Mouse (Mus musculus) CH12F3 (cell line): ENCODE measurements around the gene Aen.

Experiments used
- in situ Hi-C: fragments of 300-500 bp; cut with MboI; formaldehyde crosslinking; loops from 2 replicates; pipeline ENCODE4 v1.14.3; 2020; ENCODE audit warnings: low sequenced_read_pairs

Aen gene

DNA sequence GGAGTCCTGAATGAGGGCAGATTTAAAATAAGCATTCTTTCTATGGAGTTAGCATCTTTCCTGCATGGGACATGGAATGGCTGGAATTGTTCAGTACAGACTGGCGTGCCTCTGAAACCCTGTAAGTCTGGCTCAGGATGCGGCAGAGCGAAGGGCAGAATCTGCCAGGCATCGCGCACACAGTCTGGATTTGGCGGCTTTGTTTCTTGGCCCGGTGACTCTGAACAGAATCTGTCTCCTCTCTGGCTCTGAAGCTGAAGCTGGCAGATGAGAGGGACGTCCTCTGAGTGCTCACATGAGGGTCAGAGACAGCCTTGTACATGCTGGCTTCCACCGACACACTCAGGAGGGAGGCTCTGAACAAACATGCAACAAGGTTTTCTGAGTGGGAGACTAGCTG lies 30.5 kb downstream of the Aen start:
- in situ Hi-C loops, result loop anchor here (25.0 kb wide), 1 partner anchor 436 kb away; no protein-coding TSS in a partner anchor

DNA sequence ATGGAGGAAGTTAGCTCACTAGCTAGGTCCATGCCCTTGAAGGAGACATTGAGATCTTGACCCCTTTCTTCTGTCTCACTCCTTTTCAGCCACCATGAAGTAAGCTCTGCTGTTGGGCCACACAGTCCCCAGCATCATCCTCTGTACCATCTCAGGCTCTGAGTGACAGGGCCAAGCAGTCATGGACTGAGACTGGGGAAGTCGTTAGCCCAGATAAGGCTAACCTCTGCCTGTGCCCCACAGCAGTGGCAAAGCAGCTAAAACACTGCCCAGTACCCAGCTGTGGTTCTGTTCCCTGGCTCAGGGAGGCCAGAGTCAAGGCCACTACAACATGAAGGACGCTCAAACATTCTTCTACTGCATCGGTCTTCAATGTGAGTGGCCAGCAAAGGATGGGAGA lies 31.6 kb downstream of the Aen start:
- in situ Hi-C loops, result loop anchor here (25.0 kb wide), 1 partner anchor 435 kb away; no protein-coding TSS in a partner anchor

DNA sequence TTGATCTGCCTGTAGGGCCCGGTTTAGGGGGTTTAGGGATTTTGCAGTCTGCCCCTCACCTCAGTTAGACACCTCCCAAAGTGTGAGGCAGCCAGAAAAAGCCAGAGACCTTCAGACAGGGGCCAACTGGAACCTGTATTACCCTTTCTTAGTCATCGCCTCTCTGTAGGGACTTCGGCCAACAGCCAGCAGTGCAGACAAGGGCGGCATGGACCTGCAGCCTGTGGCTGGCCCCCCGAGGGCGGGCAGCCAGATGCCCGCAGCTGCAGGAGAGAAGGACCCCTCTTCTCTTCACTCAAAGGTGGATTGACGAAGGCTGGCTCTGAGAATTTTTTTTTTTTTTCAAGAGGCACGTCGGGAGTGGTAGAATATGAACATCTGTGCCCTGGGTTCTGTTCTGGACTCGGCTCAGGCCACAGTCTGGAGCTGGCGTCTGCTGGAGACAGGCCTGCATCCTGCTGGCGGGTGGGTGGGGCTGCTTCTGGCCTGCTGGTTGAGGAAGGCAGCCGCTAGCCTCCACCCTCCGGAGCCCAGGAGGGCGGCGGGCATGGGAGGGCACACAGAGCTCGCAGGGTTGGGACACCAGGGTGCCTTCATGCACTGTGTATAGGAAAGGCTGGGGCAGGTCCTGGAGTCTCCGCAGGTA lies 43.4 kb downstream of the Aen start:
- in situ Hi-C loops, result loop anchor here (10.0 to 25.0 kb wide), 2 partner anchors 146 to 423 kb away; no protein-coding TSS in a partner anchor

DNA sequence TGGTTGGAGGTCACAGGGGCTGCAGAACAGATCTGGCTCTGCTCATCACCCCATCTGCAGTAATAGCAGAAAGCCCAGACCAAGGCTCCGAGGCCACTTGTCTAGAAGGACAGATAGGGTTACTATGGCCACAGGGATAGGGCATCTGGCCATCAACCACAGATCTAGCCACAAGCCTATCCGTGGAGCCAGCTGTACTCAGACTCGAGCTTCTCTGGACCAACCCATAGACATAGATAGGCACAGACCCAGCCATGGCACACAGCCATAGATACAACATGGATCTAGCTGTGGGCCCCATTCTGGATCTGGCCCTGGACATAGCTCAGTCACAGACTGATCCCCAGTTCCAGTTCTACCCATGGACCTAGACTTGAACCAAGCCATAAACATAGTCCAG lies 45.3 kb downstream of the Aen start:
- in situ Hi-C loops, result loop anchor here (25.0 kb wide), 1 partner anchor 421 kb away; no protein-coding TSS in a partner anchor

DNA sequence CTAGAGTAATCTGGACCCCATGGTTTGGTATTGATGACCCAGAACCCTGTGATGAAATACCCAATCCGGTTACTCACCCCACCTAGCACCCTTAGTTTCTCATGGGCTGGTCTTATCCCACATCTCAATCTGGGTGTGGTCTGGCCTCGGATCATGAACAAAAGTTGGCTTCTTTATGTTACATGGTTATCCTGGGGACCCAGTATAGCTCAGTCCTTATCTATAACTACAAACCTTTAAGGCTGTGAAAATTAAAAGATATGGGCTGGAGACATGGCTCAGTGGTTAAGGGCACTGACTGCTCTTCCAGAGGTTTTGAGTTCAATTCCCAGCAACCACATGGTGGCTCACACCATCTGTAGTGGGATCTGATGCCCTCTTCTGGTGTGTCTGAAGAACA lies 46.9 kb downstream of the Aen start:
- in situ Hi-C loops, result loop anchor here (25.0 kb wide), 1 partner anchor 420 kb away; no protein-coding TSS in a partner anchor

- in situ Hi-C loops, result no loop called here
Observed at GRCm38 (mm10) chr7:78953886-78954572, 58.4 kb downstream of the Aen start.

- in situ Hi-C loops, result no loop called here
Observed at GRCm38 (mm10) chr7:78954619-78955018, 59.0 kb downstream of the Aen start.

GRCm38 (mm10) chr7:78955086-78955485 lies 59.4 kb downstream of the Aen start:
- in situ Hi-C loops, result no loop called here

DNA sequence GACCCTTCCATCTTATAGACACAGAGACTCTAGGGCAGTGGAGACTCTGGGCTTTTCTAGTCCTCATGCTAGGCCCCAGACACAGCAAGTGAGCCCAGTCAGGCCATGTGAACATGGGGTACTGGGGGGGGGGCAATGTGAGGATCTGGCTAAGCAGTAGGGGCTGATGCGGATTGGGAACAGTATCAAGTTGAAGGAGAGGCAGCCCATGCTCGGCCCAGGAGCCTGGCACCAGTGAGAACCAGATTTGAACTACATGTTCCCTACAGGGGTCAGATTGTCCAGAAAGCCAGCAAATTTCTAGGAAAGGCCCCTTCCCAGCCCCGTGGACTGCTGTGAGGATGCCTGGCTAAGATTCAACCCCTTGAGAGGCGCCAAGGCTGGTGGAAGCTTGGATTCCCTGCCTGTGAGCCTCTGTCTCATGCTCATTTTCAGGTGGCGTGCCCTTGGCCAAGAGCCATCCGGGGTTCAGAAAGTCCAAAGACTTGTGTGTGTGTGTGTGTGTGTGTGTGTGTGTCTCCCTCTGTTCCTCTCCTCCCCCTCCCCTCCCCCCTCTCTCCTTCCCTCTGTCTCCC lies 62.9 kb downstream of the Aen start:
- in situ Hi-C loops, result no loop called here
